Mouse (Mus musculus): Measurements from ENCODE around the gene Ehd2.
"Not testable (repeated sequence)": the region's sequence is repeated elsewhere in the genome, so short reads cannot be mapped to it uniquely, and the experiment has no call there.

Gene Ehd2

GRCm38 (mm10) chr7:15947653-15948260, 19.6 kb downstream of the Ehd2 start:
- in situ Hi-C loops (cut with MboI, MseI), result no loop called here

- in situ Hi-C loops (cut with MboI, MseI), result no loop called here
Observed at GRCm38 (mm10) chr7:15945721-15946536, 21.4 kb downstream of the Ehd2 start, which contains the start of gene Nop53. Gene Nop53, minus strand, starts transcription at chr7:15946074.

GRCm38 (mm10) chr7:15945211-15945610, 22.2 kb downstream of the Ehd2 start:
- in situ Hi-C loops (cut with MboI, MseI), result no loop called here

GRCm38 (mm10) chr7:15944311-15944710, 23.1 kb downstream of the Ehd2 start:
- in situ Hi-C loops (cut with MboI, MseI), result no loop called here

- in situ Hi-C loops (cut with MboI, MseI), result no loop called here
Observed at GRCm38 (mm10) chr7:15938621-15939020, 28.7 kb downstream of the Ehd2 start.

- in situ Hi-C loops (cut with MboI, MseI), result no loop called here
Observed at GRCm38 (mm10) chr7:15937491-15937890, 29.9 kb downstream of the Ehd2 start.

GRCm38 (mm10) chr7:15933437-15934359, 33.7 kb downstream of the Ehd2 start:
- in situ Hi-C loops (cut with MboI, MseI), result no loop called here

GRCm38 (mm10) chr7:15931635-15932034, 35.7 kb downstream of the Ehd2 start:
- in situ Hi-C loops (cut with MboI, MseI), result no loop called here

- in situ Hi-C loops (cut with MboI, MseI), result no loop called here
Observed at GRCm38 (mm10) chr7:15930543-15930942, 36.8 kb downstream of the Ehd2 start.

- in situ Hi-C loops (cut with MboI, MseI), result no loop called here
Observed at GRCm38 (mm10) chr7:15929910-15930309, 37.5 kb downstream of the Ehd2 start.

- in situ Hi-C loops (cut with MboI, MseI), result no loop called here
Observed at GRCm38 (mm10) chr7:15922220-15922773, 45.1 kb downstream of the Ehd2 start, which contains the start of gene Selenow. Gene Selenow, minus strand, starts transcription at chr7:15922402.

GRCm38 (mm10) chr7:15921796-15922195, 45.6 kb downstream of the Ehd2 start:
- in situ Hi-C loops (cut with MboI, MseI), result no loop called here

GRCm38 (mm10) chr7:15920645-15921190, 46.6 kb downstream of the Ehd2 start:
- in situ Hi-C loops (cut with MboI, MseI), result no loop called here

GRCm38 (mm10) chr7:15919947-15920346, 47.4 kb downstream of the Ehd2 start:
- in situ Hi-C loops (cut with MboI, MseI), result no loop called here

- in situ Hi-C loops (cut with MboI, MseI), result no loop called here
Observed at GRCm38 (mm10) chr7:15918371-15918770, 49.0 kb downstream of the Ehd2 start.

- in situ Hi-C loops (cut with MboI, MseI), result no loop called here
Observed at GRCm38 (mm10) chr7:15916996-15917395, 50.4 kb downstream of the Ehd2 start.

GRCm38 (mm10) chr7:15916134-15916723, 51.1 kb downstream of the Ehd2 start:
- in situ Hi-C loops (cut with MboI, MseI), result no loop called here

GRCm38 (mm10) chr7:15915695-15916094, 51.7 kb downstream of the Ehd2 start:
- in situ Hi-C loops (cut with MboI, MseI), result not testable (repeated sequence)

GRCm38 (mm10) chr7:15914751-15915150, 52.6 kb downstream of the Ehd2 start:
- in situ Hi-C loops (cut with MboI, MseI), result no loop called here

- in situ Hi-C loops (cut with MboI, MseI), result no loop called here
Observed at GRCm38 (mm10) chr7:15914252-15914651, 53.1 kb downstream of the Ehd2 start.

- in situ Hi-C loops (cut with MboI, MseI), result no loop called here
Observed at GRCm38 (mm10) chr7:15912183-15912582, 55.2 kb downstream of the Ehd2 start.

Measured in T-helper 17 cell (primary cell).